Mouse (Mus musculus) gastrocnemius, postnatal 25 days (tissue): Measurements from ENCODE around the gene Ap5m1. TPM values are rescaled to one million over a fixed set of nuclear protein-coding genes. Genes with fewer than 3 reads are reported as not detected.
"Not testable (repeated sequence)": the region's sequence is repeated elsewhere in the genome, so short reads cannot be mapped to it uniquely, and the experiment has no call there.

ENCODE experiments used
- DNase-seq: peaks from one replicate; pipeline ENCODE4 v3.0.0; 2022
- long read RNA-seq, 2 experiments: library from polyadenylated mRNA; stranded (forward); transcript quantifications; one replicate each; pipeline ENCODE4 v2.0.0; 2021
- total RNA-seq, 2 experiments: library from RNA; stranded (reverse); gene quantifications; 1 replicate in 1 of 2; 2 replicates in 1 of 2; pipeline ENCODE4 v1.2.3; 2021

Gene Ap5m1
- 10 to 100 TPM in 1 of 2 experiments, 1 to 10 TPM in 1; 8.9 to 10.7 TPM for total RNA-seq
- long read RNA-seq, experiment 1, full-length matches to known transcripts, result 6 of 8 reads
- long read RNA-seq, experiment 1, partial matches to known transcripts, result 0 of 8 reads
- long read RNA-seq, experiment 1, other reads (novel, unspliced or antisense), result 2 of 8 reads
- long read RNA-seq, experiment 2, full-length matches to known transcripts, result 9 of 13 reads
- long read RNA-seq, experiment 2, partial matches to known transcripts, result 1 of 13 reads
- long read RNA-seq, experiment 2, other reads (novel, unspliced or antisense), result 3 of 13 reads

GRCm38 (mm10) chr14:49065529-49066273 is at the start of gene Ap5m1:
Gene Ap5m1, plus strand, starts transcription at chr14:49066097.
- DNase-seq, result no peak

DNA sequence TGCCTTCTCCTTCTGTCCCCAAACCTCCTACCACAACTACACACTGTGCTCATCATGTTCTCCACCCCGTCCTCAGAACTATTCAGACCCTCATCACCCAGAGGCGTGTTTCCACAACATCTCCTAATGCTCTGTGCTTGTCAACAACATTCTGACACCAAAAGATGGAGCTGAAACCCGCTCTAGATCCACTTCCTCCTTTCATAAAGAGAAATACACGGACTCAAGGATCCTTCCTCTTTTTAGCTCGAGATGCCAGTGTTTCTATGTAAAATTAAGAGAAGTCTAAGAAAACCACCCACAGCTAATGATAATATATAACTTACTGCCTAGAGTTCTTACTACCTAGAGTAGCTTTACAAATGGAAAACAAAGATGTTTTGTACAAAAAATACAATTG is 46.1 kb upstream of the Ap5m1 start:
- DNase-seq, result no peak

GRCm38 (mm10) chr14:49027040-49027778 is 38.7 kb upstream of the Ap5m1 start:
- DNase-seq, result no peak

DNA sequence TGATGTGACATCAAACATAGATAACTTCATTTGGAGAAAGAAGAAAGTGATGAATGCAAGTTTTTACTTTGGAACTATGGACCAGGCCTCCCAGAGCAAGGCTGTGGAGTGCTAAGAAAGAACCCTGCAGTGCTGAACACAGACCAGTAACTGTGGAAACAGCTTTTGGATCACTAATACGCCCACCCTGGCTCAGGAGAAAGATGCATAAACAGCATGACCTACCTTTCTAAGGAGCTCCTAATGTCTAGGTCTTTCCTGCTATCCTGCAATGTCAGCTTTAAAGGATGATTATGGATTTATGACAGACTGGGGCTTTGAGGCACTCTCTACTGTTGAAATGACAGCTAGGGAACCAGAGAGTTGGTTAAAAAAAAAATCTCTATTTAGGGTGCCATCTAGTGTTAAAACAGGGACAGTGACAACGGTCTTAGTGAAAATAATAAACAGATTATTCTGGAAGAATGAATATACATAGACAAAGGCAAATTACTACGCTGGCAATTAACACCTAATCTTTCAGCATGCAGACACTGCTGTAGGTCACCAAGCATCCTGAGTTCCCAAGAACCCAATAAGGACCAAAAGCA is 38.0 kb upstream of the Ap5m1 start:
- DNase-seq, result no peak

- no peak for DNase-seq
These were observed 36.9 kb upstream of the Ap5m1 start for GRCm38 (mm10) chr14:49028991-49029390.

GRCm38 (mm10) chr14:49045610-49046009 is 20.3 kb upstream of the Ap5m1 start:
- DNase-seq, result no peak

GRCm38 (mm10) chr14:49049492-49049891 is 16.4 kb upstream of the Ap5m1 start:
- DNase-seq, result no peak

GRCm38 (mm10) chr14:49063838-49064237 is 2.1 kb upstream of the Ap5m1 start:
- DNase-seq, result no peak

GRCm38 (mm10) chr14:49066274-49066823 is 452 bp downstream of the Ap5m1 start, which contains the start of gene Exoc5:
Gene Exoc5, minus strand, starts transcription at chr14:49066653.
- DNase-seq, result peak; percentile 95

DNA sequence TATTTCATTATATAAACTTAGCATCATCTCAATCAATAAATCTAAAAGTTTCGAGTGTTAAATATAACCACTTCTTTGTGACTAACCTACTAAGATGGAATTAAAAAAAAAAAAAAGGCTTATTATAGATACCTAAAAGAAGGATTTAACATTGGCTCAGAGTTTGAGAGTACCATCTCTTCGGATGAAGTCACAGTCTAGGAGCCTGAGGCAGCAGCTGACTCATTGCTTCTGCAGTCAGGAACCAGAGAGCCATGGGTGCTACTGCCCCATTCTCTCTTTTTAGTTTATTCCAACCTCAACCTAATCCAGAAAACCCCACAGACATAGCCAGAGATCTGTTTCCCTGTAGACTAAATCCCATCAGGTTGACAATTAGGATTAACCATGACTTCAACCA is 6.9 kb downstream of the Ap5m1 start:
- no peak for DNase-seq

GRCm38 (mm10) chr14:49073896-49074295 is 8.0 kb downstream of the Ap5m1 start:
- DNase-seq, result no peak

- DNase-seq, result no peak
These were observed 8.5 kb downstream of the Ap5m1 start for GRCm38 (mm10) chr14:49074361-49074760.

GRCm38 (mm10) chr14:49078820-49079219 is 12.9 kb downstream of the Ap5m1 start:
- no peak for DNase-seq

- no peak for DNase-seq
These were observed 20.6 kb downstream of the Ap5m1 start for GRCm38 (mm10) chr14:49086522-49086921.

DNA sequence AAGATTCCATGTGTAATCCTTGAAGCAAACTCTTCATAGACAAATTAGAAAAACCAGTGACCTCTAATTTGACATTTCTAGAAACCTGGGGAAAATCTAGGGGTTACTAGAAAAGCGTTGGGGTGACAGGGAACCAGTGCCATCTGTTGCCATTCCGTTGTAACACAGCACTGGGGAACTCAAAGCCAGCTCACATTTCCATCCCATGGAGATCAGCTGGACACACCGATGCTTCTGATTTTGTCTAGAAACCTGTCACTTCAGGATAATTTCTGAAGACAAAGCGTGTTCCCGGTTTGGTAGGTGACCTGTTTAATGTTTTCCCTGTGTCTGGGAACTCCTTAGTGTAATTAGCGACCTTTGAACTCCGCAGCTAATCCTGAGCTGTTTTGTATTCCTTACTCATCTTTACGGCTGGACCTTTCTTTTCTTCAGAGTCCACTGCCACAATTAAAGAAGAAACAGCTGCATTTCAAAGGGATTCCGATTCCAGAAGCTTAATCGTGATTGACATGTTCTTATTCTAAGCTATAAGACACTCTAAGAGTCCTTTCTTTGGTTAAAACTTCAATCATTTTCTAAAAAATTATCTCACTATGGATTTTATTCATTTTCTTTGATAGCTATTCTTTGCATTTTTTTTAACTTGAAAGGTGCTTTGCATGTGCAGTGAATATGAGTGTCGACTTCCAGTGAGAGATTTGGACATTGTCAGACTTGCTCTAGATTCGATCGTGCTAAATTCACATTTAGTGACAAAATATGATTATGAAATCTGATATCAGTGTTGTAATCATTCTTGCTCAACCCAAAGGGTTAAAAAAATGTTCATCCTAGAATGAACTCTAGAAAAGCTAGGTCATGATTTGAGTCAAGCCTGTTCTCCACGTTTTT is 22.5 kb downstream of the Ap5m1 start:
- DNase-seq, result no peak

GRCm38 (mm10) chr14:49089461-49090058 is 23.7 kb downstream of the Ap5m1 start:
- no peak for DNase-seq

- DNase-seq, result no peak
These were observed 24.2 kb downstream of the Ap5m1 start for GRCm38 (mm10) chr14:49090102-49090501.

DNA sequence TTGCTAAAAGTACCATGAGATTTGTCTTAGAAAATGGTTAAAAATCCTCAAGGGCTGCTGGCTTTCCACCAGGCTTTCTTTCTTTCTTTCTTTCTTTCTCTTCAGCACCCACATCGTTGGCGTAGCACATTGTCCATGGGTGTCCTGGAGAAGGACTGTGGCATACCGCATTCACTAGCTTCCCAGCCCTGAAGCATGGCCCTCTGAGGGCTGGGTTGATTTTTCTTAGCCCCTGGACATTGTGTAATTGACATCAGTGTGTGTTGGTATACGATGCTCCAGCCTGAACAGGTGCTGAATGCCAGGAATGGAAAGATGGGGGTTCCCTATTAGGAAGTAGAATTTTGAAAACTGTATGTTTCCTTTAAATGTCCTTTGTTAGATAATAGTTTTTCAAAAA is 25.4 kb downstream of the Ap5m1 start:
- DNase-seq, result no peak

DNA sequence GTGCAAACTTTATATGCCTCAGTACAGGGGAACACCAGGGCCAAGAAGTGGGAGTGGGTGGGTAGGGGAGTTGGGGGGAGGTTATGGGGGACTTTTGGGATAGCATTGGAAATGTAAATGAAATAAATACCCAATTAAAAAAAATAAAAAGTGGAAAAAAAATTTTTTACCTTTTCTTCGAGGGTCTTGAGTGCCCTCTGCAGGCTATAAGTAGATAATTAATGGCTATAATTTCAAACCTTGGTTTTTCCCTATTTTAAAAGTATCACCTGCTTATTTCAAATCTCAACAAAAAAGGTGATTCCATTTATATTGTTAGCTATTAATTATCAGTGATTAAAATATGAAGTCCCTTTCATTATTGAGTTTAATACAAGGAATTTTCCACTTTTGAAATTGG is 25.9 kb downstream of the Ap5m1 start:
- not testable (repeated sequence) for DNase-seq

- no peak for DNase-seq
These were observed 52.5 kb downstream of the Ap5m1 start for GRCm38 (mm10) chr14:49118381-49118780.

DNA sequence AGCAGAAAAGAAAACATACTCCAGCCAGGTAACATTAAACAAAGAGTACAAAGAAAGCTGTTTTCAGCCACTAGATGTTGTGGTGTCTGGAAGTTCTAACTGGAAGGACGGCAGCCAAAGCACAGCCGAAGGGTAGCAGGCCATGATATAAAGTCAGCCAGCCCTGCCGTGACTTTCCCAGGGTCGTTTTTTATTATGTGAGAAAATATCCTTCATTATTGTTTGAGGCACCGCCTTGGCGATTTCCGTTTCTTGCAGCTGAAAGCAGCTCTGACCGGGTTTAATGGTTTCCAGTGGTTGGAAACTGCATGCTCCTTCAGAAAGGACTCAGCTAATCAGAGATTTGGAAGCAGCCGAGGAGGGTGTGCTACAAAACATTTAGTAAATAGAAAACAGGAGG is 55.8 kb downstream of the Ap5m1 start:
- no peak for DNase-seq
